Mouse (Mus musculus): ENCODE measurements around the gene Gm45713. TPM values are rescaled to one million over a fixed set of nuclear protein-coding genes. Genes with fewer than 3 reads are reported as not detected.
"Not testable (repeated sequence)": the region's sequence is repeated elsewhere in the genome, so short reads cannot be mapped to it uniquely, and the experiment has no call there.

Gene Gm45713
- total and polyA plus RNA-seq, 3 experiments = 3.9 TPM; not detected in 2

- no peak for TF ChIP-seq GABPA (IDR thresholded peaks at IDR 0.05; ENCODE audit: low read depth, low read length)
- TF ChIP-seq CHD1 (IDR thresholded peaks at IDR 0.05; ENCODE audit: low read depth, low read length) = no peak
- TF ChIP-seq UBTF (IDR thresholded peaks at IDR 0.05; ENCODE audit: borderline replicate concordance, insufficient read depth, low read depth, low read length) = no peak
- TF ChIP-seq MAFK (IDR thresholded peaks at IDR 0.05; ENCODE audit: borderline replicate concordance, low read depth, low read length) = no peak
- TF ChIP-seq TBP (IDR thresholded peaks at IDR 0.05; ENCODE audit: low read depth, low read length) = no peak
- TF ChIP-seq NRF1 (IDR thresholded peaks at IDR 0.05; ENCODE audit: insufficient read depth, low read depth, low read length, poor library complexity, severe bottlenecking) = no peak
- TF ChIP-seq MEF2A (IDR thresholded peaks at IDR 0.05; ENCODE audit: extremely low read depth, insufficient replicate concordance, low read depth, low read length, poor library complexity, severe bottlenecking) = no peak
- TF ChIP-seq EP300 (IDR thresholded peaks at IDR 0.05; ENCODE audit: low read depth in 1 of 2, low read length in 2 of 2) = no peak
- peak; percentile 44 for TF ChIP-seq SMC3 (IDR thresholded peaks at IDR 0.05; ENCODE audit: low read depth, low read length)
- no peak for TF ChIP-seq NELFE (IDR thresholded peaks at IDR 0.05; ENCODE audit: low read depth, low read length)
- TF ChIP-seq ETS1 (IDR thresholded peaks at IDR 0.05; ENCODE audit: low read depth, low read length) = no peak
- TF ChIP-seq ELF1 (IDR thresholded peaks at IDR 0.05; ENCODE audit: low read depth, low read length) = no peak
These were observed 37.3 kb downstream of the Gm45713 start (continued) for GRCm38 (mm10) chr7:45098541-45099240.

GRCm38 (mm10) chr7:45097479-45097878 is 38.6 kb downstream of the Gm45713 start:
- TF ChIP-seq TBP (IDR thresholded peaks at IDR 0.05; ENCODE audit: low read depth, low read length) = peak; percentile 13; the same call in 1 of the 2 replicates
- TF ChIP-seq MXI1 (IDR thresholded peaks at IDR 0.05; ENCODE audit: low read depth, low read length) = no peak
- no peak for TF ChIP-seq MAFK (IDR thresholded peaks at IDR 0.05; ENCODE audit: borderline replicate concordance, low read depth, low read length)
- TF ChIP-seq ZNF384 (IDR thresholded peaks at IDR 0.05; ENCODE audit: low read depth, low read length) = peak; percentile 76
- peak in 1 of 2 experiments; percentile 44; a peak in 1 of 4 replicates for TF ChIP-seq POLR2A (IDR thresholded peaks at IDR 0.05; ENCODE audit: control insufficient read depth in 1 of 2, insufficient read depth in 1 of 2, low read depth in 1 of 2, low read length in 2 of 2, poor library complexity in 1 of 2)
- peak overlapping the region; percentile 66 for H3K9ac ChIP-seq (ENCODE audit: control insufficient read depth, low read depth, low read length, poor library complexity, severe bottlenecking)

GRCm38 (mm10) chr7:45095965-45096364 is 40.1 kb downstream of the Gm45713 start:
- not testable (repeated sequence) for H3K27ac ChIP-seq (ENCODE audit: control insufficient read depth, low read depth, low read length); H3K4me3 ChIP-seq (ENCODE audit: control insufficient read depth in 1 of 2, insufficient read depth in 1 of 2, low read depth in 2 of 2, low read length in 2 of 2); H3K36me3 ChIP-seq (ENCODE audit: control insufficient read depth in 1 of 2, insufficient read depth in 2 of 2, low read length in 2 of 2); H3K27me3 ChIP-seq (ENCODE audit: control insufficient read depth in 1 of 2, insufficient read depth in 2 of 2, low read length in 2 of 2); H3K79me2 ChIP-seq (ENCODE audit: control insufficient read depth, insufficient read depth, low read length, poor library complexity); H3K9ac ChIP-seq (ENCODE audit: control insufficient read depth, low read depth, low read length, poor library complexity, severe bottlenecking); H3K9me3 ChIP-seq (replicated peaks; ENCODE audit: insufficient read depth, low read length); DNase-seq (ENCODE audit: low read depth, low spot score)
- peaks cover 5 to 21% of the 10 kb centered on the region in 2 experiments for H3K4me1 ChIP-seq (ENCODE audit: control insufficient read depth in 1 of 2, insufficient read depth in 2 of 2, low read length in 2 of 2)

More at GRCm38 (mm10) chr7:45097479-45097878, 38.6 kb downstream of the Gm45713 start:
- Histone ChIP-seq H3K9me3 (replicated peaks; ENCODE audit: insufficient read depth, low read length) (no peaks in the 10 kb centered on the region), H3K27me3 (ENCODE audit: control insufficient read depth in 1 of 2, insufficient read depth in 2 of 2, low read length in 2 of 2) (no peaks in the 10 kb centered on the region), H3K27ac (ENCODE audit: control insufficient read depth, low read depth, low read length) (peak overlapping the region; percentile 57; the same call in 1 of the 2 replicates), H3K4me3 (ENCODE audit: control insufficient read depth in 1 of 2, insufficient read depth in 1 of 2, low read depth in 2 of 2, low read length in 2 of 2) (peak overlapping the region; percentile 40 to 50), H3K4me1 (ENCODE audit: control insufficient read depth in 1 of 2, insufficient read depth in 2 of 2, low read length in 2 of 2) (peaks cover 5 to 21% of the 10 kb centered on the region in 2 experiments), H3K36me3 (ENCODE audit: control insufficient read depth in 1 of 2, insufficient read depth in 2 of 2, low read length in 2 of 2) (peaks cover 0 to 5% of the 10 kb centered on the region in 2 experiments; a peak in 2 of 4 replicates), H3K79me2 (ENCODE audit: control insufficient read depth, insufficient read depth, low read length, poor library complexity) (no peaks in the 10 kb centered on the region)
- DNase-seq (ENCODE audit: low read depth, low spot score) = peak; percentile 73

Measured in MEL (cell line).